Mouse (Mus musculus): ENCODE measurements around the gene Mpig6b.
"Not testable (repeated sequence)": the region's sequence is repeated elsewhere in the genome, so short reads cannot be mapped to it uniquely, and the experiment has no call there.

The Mpig6b gene

DNA sequence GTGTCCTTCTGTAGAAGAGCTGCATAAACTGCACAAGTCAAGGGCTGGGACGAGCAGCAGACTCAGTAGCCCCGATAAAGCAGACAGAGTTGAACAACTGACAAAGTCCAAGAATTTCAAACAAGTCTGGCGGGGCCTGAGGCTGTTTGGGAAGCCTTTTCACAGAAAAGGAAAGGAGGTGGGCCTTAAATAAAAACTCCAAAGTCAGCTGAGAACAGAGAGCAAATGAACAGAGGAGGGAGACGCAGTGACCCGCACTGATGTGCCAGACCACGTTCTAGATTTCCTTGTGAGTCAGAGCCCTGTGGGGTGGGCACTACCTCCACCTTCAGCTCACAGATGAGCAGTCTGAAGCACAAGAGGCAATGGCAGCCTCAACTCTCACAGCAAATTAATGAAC lies 31.1 kb downstream of the Mpig6b start:
- no peak for DNase-seq

DNA sequence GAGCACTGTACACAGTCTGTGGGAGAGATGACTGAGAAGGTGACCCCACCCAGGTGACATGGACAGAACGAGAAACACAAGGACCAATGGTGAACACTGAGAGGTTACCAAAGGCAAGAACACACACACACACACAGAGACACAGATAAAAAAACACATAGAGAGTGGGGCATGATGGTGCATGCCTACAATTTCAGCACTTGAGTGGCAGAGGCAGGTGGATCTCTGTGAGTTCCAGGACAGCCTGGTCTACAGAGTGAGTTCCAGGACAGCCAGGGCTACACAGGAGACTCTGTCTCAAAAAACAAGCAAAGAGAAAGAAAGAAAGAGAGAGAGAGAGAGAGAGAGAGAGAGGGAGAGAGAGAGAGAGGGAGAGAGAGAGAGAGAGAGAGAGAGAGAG lies 32.3 kb downstream of the Mpig6b start:
- DNase-seq = not testable (repeated sequence)

DNA sequence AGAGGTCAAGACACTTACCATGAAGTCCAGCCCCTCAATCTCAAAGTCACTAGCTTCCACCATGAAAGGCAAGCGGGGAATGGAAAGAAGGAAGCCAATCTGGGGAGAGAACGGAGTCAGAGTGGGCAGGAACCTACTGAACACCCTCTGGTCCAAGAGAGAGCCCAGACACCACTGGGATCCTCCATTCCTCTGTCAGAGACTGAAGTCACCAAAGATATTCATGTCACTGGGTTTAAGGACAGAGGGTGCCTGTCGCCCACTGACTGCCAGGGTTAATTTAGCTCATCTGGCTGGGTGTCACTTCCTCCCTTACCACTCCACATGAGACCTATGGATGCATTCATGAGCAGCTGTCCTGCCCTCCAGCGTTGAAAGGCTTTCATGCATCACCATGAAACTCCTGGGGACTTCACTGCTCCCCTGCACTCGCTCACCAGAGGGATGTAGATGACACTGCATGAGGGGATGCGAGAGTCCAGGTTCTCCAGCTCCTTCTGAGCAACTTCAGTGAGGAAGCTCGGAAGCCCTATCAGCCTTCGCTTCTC lies 33.6 kb downstream of the Mpig6b start:
- no peak for DNase-seq

DNA sequence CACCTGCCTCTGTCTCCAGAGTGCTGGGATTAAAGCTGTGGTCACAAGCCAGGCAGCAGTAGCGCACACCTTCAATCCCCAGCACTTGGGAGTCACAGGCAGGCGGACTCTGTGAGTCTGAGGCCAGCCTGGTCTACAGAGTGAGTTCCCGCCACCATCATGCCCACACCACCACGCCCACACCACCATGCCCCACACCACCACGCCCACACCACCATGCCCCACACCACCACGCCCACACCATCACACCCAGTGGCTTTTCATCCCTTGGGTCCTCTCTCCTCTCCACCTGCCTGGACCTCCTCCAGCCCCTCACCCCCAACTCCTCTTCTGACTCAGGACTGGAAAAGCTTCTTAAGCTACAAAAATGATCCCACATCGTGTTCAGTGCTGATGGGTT lies 34.1 kb downstream of the Mpig6b start:
- no peak for DNase-seq

DNA sequence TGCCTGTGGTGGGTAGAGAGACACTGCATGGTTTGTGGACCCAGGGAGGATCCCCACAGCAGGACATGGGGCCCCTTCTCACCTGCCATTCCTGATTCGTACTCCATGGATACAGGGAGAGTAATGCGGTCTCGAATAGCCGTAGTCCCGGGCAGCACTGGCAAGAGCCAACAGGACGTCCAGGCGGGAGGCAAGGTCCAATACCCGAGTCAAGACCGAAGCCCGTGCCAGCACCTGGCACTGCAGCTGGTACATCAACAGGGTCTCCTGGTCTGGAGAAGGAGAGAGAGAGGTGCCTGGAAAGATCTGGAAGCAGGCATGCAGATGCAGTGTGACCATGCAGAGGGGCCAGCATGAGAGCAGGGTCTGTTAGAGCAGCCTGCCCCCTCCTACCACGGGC lies 34.7 kb downstream of the Mpig6b start:
- no peak for DNase-seq

DNA sequence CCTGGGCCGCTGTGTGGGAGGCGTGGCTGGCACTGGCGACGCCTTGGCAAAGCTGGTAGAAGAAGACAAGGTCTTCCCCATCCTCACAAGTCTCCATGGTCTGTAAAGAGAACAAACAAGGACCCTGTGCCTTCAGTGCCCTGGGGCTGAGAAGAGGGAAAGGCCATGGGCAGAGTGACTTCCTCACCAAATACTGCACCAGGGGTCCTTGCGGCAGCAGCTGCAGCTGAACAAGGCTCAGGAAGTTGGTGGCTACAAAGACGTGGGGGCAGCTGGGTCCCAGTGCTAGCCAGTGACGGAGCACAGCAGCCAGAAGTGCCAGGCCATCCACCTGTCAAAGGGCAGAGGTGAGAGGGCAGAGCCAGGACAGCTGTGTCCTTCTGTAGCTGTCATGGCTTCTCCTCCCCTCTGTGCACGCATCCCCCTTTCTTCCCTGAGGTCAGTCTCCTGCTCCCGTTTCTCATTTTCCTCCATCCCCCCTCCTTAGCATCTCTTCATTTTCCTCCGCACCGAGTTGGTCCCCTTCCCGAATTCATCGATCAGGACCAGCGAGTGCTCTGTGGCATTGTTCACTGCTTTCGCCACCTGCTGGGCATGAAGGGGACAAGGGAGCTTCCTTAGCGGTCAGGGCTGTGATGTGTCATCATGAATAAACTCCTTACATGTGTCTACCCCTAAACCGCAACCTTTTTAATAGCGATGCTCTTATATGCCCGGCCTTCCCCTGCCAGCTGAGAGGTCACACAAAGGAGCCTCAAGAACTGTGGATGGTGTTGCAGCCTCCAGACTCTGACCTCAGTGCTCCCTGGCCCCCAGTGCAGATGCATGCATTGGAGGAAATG lies 36.1 kb downstream of the Mpig6b start:
- DNase-seq = peak; percentile 42 to 64

DNA sequence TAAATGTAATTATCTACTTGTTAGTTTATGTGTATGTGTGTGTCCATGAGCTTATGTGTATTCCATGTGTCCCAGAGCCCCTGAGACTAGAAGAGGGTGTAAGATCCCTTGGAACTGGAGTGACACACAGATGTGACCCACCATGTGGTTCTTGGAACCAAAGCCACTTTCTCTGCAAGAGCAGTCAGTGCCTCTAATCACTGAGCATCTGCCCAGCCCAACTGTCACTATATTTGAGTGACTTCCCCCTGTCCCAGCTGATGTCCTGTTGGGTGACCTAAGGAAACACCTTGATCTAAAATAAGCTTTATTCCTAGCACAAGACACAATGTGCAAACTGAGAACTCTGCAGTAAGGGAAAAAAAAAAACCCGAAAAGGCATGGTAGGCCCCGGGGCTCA lies 37.7 kb downstream of the Mpig6b start:
- DNase-seq = no peak

DNA sequence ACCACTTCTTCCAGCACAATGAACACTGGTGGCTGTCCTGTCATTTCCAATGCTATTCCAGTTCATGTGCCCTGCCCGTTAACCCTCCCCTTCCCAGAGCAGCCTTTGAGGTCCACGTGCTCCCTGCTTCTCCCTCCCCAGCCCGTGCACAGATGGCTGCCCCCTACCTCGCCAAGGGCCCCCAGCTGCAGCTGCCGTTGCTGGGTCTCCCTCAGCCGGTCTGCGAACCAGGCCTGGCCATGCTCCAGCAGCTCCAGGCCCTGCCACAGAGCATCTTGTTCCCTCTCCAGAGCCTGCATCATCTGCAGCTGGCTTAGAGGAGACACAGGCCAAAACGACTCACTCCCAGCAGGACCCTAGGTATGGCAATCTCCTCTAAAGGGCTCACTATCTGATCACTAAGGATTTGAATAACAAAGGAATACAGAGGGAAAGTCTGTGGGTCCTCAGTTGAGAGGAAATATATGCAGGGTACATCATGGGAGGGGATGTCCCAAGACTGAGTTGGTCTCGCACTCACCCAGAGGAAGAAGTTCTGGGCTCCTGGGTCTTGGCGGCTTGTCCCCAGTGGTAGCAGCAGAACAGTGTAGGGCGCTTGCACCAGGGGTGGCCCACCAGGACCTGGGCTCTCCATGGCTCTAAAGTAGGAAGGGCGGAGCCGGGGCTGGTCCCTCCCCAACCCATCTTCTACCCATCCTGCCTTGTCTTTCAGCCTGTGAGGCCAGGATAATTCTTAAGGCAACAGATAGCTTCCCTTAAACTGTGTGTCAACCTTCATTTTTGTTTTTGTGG lies 38.5 kb downstream of the Mpig6b start, which contains the start of gene Sapcd1:
Gene Sapcd1, minus strand, starts transcription at position 740 of the 792 bp plus-strand sequence.
- no peak for DNase-seq

DNA sequence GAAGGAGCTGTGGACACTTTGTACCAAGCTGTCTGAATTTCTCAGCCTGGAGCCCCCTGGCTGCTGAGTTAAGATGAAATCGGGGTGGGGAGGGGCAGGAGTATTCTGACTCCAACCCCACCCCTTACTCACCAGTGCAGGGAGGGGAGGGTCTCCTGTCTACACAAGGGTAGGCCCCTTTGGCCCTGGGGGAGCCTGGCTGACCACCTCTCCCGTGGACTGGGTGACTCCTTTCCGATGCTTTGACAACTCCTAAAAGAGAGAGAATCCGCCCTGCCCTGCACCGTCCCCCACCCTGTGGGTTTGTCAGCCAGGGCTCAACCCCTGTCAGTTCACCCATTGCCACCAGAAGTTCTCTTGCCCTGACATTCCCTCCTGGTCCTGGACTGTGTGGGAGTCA lies 39.8 kb downstream of the Mpig6b start:
- no peak for DNase-seq

DNA sequence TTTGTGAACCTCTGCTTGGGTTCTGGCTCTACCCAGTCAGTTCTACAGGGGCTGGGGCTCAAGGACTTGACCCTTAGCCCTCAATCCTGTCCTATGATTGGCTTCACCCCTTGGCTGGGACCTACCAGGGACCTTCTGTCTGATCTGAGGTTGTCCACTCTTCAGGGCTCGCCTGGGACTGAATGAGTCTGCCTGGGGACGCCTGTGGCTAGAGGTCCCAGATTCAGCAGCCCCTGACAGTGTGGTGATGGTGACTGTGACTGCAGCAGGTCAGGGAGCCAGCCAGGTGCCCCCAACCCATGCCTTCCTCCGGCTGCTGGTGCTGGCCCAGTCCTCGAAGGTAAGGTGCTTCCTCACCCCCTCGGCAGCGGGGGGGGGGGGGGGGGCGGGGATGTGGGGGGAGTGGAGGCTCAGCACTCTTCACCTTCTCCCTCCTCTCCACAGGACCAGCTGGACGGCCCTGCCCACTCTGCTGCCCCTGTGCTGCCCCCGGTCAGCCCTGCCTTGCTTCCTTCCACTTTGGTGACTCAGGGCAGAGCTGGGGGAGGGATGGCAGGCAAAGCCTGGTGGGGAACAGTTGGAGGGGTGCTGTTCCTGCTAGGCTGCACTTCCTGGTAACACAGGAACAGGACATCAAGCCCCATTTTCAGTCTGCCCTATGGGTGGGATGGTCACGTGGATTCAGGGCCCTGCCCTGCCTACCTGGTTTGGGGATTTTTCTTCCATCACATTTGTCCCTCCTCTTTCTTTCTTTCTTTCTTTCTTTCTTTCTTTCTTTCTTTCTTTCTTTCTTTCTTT lies 41.1 kb downstream of the Mpig6b start:
- DNase-seq = no peak

DNA sequence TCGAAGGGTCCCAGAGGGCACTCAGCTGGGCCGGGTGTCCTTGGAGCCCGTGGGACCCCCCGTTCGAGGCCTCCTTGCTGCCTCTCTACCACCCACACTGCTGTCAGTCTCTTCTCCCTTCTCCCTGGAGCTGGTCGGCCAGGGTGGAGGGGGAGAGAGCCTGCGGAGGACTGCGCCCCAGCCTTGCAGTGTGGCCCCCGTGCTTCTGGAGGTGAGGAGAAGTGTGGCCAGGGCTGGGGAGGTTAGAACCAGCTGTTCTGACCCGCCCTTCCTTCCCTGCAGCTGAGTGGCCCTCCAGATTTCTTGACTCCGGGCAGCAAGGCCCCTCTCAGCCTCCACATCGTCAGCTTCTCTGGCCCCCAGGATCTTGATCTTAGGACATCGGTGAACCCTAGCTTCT lies 41.7 kb downstream of the Mpig6b start:
- no peak for DNase-seq

DNA sequence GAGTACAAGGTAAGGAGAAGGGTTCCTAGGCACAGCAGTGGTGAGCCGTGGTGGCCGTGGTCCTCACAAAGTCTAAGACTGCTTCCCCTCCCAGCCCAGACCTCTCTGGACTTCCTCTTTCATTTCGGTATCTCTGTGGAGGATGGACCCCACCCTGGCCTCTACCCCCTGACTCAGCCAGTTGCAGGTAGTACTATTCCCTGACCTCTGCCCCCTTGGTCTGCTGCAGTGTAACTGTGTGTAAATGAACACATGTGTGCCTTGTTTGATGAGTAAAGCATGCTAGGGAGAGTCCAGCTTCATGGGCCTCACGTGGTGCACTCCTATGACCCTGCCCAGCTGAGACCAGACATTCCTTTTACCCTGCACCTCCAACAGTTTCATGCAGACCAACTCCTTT lies 42.2 kb downstream of the Mpig6b start:
- no peak for DNase-seq

DNA sequence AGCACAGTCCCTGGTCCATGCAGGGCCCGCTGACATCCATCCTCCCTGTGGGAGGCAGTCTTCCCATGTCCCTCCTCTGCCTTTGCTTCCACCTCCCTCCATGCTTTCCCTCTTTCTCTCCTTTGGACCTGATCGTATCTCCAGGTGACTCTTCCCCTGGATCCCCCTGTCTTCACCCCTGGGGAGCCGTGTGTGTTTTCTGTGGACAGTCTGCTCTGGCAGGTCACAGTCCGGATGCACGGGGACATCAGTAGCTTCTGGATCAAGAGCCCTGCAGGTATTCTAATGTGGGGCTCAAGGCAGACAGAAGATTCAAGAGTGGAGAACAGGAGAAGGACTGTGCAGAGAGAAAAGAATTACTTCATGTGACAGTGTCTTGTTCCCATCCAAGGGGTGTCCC lies 42.8 kb downstream of the Mpig6b start:
- no peak for DNase-seq

DNA sequence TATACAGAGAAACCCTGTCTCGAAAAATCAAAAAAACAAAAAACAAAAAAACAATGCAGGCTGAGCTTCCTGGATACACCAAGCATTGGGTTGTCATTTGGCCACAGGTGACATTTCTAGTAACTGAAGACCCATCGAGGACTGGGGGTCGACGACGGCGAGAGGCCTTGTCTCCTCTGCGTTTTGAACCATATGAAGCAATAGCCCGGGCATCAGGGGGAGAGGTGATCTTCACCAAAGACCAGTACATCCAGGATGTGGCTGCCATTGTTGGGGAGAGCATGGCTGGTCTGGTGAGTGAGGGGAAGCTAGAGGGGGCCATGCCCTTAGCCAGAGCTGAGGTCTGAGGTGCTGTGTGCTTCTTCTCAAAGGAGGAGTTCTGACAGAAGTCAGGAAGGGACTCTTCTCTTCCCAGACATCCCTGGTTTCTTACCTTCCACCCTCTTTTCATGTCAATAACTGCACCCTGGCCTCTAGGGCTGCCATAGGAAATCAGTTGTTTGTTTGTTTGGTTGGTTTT lies 43.4 kb downstream of the Mpig6b start:
- DNase-seq = no peak

DNA sequence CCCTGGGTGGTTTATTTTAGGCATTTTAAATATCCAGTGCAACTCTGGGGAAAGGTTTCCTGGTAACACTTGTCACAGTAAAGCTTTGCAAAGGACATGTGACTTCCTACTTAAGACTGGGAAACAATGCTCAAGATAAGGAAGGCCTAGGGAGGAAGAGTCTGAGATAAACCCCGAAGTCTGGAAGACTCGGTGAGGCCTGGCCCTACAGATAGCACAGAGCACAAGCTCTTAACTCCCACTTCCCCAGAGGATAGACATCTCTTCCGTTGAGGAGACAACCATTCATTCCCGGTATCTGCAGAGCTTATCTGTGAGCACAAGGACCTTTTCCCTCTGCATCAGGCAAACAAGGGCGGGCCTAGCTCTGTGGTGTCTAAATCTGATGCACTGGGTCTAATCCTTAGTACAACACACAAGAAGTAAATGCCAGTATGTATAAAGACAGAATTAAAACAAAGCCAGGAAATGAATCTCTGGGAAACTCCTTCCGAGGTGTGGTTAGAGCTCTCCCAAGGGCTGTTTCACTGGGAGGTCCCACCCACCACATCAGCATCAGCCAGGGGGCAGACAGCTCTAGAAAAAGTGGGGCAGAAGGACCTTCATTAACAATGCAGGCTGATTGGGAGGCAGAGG lies 44.0 kb downstream of the Mpig6b start:
- DNase-seq = no peak

DNA sequence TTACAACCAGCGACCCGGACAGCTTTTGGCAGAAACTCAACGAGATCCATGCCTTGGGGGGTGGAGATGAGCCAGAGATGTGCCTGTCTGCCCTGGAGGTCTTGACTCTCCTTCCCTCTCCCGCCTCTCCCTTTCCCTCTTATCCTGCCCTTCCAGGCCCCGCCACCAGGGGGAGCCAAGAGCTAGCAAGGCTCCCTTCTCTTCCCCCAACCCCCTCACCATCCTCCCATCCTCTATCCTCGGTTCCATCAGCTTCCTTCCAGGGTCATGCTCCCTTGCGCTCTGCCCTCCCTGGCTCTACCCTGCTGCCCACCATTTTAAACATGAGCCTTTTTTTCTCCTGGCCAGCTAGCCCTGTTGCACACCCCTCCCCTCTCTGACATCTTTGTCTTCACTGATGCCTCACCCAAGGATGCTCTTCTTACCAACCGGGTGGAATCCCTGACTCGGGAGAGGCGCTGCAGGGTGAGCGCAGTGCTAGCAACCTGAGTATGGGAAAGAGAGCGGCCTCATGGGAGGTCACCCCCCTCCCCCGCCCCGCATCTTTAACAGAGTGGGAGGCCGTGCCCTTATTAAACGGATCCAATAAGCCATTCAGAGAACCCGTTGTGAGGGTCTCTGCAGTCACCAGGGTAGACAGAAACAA lies 44.7 kb downstream of the Mpig6b start:
- DNase-seq = peak; percentile 86 to 91

DNA sequence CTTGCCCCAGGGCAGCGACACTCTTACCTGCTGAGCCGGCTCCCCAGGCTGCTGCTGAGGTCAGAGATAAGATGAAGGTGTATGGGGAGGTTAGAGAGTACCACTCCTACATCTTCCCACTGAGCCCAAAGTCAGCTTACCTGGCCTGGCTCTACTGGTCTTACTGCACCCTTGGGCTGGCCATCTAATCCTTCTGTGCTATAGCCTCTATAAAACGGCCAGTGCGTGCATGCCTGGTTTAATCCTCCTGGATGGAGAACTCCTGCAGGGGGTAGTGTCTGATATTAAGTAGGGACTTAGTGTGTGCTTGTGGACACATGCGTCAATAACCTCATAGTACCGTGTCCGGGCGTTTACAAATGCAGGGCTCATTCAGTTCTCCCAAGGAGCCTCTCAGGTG lies 45.4 kb downstream of the Mpig6b start:
- DNase-seq = no peak

DNA sequence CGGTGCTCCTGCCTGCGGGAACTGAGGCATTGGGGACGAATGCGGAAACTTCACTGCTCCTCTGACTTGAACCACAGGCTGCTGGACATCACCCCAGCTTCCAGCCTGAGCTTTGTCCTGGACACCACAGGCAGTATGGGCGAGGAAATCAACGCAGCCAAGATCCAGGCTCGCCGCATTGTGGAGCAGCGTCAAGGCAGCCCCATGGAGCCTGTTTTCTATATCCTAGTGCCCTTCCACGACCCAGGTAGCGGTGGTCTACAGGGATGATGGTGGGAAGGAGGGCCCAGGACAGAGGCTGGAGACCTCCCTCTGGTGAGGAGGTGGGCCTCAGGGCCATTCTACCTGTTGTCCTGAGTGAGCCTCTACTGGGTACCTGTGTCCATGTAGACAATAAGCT lies 46.1 kb downstream of the Mpig6b start:
- DNase-seq = no peak

DNA sequence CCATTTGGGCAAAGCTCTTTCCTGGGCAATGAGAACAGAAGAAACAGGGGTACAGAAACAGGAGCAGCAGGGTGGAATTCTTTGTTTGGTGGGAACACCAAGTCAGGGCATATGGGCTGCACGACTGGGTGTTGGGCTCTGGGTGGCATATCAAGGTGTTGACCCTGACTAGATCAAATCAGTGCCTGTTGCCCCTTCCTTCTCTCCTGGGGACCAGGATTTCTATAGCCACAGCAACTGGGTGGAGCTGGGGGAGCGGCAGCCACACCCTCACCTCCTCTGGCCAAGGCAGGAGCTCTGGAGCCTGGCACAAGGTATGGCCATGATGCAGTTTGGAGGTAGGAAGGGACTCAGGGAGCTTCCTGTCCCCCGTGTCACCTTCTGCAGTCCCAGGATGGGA lies 47.8 kb downstream of the Mpig6b start:
- no peak for DNase-seq

DNA sequence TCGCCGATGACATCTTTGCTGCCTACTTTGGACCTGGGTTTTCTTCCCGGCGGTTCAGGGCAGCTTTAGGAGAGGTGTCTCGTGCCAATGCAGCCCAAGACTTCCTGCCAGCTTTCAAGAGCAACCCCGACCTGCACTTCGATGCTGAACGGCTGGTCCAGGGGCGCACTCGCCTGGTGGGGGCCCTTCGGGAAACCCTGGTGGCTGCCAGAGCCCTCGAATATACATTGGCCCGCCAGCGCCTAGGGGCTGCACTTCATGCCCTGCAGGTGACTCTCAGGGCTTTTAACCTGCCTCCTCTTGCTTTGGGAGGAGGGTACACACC lies 48.3 kb downstream of the Mpig6b start:
- no peak for DNase-seq

DNA sequence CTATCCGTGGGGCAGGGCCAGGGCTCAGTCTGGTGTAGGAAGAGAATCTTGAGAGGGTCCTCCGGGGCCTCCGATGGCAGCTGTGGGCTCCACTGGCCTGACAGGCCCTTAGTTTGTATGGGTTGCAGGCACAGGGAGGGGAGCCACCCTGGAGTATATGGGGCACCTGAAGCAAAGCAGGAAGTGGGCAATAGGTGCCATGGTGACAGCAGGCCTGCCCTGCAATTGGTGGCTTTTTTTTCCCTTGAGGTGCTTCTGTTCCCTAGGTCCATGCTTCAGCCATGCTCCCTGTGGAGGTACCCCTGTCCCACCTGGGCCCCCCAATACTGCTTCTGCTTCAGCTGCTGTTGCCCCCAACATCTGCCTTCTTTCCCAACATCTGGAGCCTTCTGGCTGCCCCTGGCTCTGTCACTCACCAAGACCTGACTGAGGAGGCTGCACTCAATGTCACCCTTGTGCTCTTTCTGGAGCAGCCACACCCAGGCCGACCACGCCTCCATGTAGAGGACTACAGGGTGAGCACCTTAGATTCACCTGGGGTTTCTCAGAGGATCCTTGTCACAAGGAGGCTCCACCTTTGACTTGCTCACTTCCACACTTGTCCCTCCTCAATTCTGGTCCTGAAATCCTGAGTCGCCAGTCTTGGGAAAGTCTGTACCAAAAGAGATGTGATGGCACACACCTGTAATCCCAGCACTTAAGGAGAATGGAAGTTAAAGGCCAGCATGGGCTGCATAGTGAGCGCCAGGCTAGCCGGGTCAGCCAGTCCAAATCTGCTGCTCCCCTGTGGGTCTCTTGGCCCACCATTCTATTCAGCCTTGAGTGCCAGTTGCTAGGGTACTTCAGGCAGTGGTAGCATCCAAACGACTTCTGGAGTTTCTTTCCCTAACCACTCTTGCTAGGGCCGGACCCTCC lies 48.9 kb downstream of the Mpig6b start:
- DNase-seq = no peak
